Mouse (Mus musculus) liver, embryonic 14.5 days (tissue): ENCODE measurements around the gene Gria3.

Experiments used
- CTCF ChIP-seq: IDR thresholded peaks from 2 replicates; pipeline ENCODE4 v1.5.1; 2016; ENCODE audit warnings: antibody characterized with exemption, low read depth, control low read depth
- EP300 ChIP-seq: IDR thresholded peaks from 2 replicates; pipeline ENCODE4 v1.6.1; 2016; ENCODE audit warnings: antibody characterized with exemption, low read depth

DNA sequence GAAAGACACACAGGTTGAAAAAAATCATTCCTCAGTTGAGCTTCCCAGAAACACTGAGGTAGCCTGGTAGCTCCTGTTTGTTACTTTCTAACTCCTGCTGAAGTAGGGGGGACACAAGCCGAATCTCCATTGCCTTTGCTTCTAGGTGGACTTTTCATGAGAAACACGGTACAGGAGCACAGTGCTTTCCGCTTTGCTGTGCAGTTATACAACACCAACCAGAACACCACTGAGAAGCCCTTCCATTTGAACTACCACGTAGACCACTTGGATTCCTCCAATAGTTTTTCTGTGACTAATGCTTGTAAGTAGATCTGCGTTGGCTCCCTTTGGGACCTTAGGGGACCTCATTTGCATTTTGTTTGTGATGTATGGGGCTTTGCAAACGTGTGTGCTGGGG is 2.0 kb downstream of the Gria3 start:
- TF ChIP-seq CTCF (no peak), EP300 (no peak)
